Mouse (Mus musculus) hindbrain, embryonic 13.5 days (tissue): ENCODE results near the gene Khdrbs1. TPM values are rescaled to one million over a fixed set of nuclear protein-coding genes. Genes with fewer than 3 reads are reported as not detected.

Source experiments
- ATAC-seq: fragments of 200-750 bp; cut with Nextera tagmentation; 2 replicates; pipeline ENCODE4 v1.8.0; 2017; ENCODE audit warnings: moderate TSS enrichment; ENCODE audit not compliant: low FRiP score
- H3K27ac ChIP-seq: fragments of 300-500 bp; sonication (generic); 2 replicates; pipeline ENCODE4 v1.5.1; 2015; ENCODE audit warnings: inconsistent platforms, mild to moderate bottlenecking, moderate library complexity
- H3K27me3 ChIP-seq: fragments of 300-500 bp; sonication (generic); 2 replicates; pipeline ENCODE4 v1.6.1; 2015; ENCODE audit warnings: mild to moderate bottlenecking, inconsistent platforms
- H3K36me3 ChIP-seq: fragments of 300-500 bp; sonication (generic); 2 replicates; pipeline ENCODE4 v1.6.1; 2015; ENCODE audit warnings: mild to moderate bottlenecking, inconsistent platforms
- H3K4me1 ChIP-seq: fragments of 300-500 bp; sonication (generic); replicated peaks from 2 replicates; pipeline ENCODE4 v1.6.1; 2015; ENCODE audit warnings: inconsistent platforms
- H3K4me2 ChIP-seq: fragments of 300-500 bp; sonication (generic); 2 replicates; pipeline ENCODE4 v1.6.1; 2015; ENCODE audit warnings: inconsistent platforms, mild to moderate bottlenecking, moderate library complexity
- H3K4me3 ChIP-seq: fragments of 300-500 bp; sonication (generic); 2 replicates; pipeline ENCODE4 v1.5.1; 2015; ENCODE audit warnings: mild to moderate bottlenecking, inconsistent platforms
- H3K9ac ChIP-seq: fragments of 300-500 bp; sonication (generic); 2 replicates; pipeline ENCODE4 v1.6.1; 2015; ENCODE audit warnings: mild to moderate bottlenecking, inconsistent platforms
- H3K9me3 ChIP-seq: fragments of 300-500 bp; sonication (generic); 2 replicates; pipeline ENCODE4 v1.6.1; 2016; ENCODE audit warnings: inconsistent platforms
- WGBS: fragments of 180-500 bp; shearing (Covaris S2); methylation state at CpG from one replicate; pipeline ENCODE4 v1.1.7; 2015; 5-methylcytosine and 5-hydroxymethylcytosine counted together
- polyA plus RNA-seq: library from polyadenylated mRNA; unstranded; fragments of >200 nt; fragmentation: Nextera tagmentation; extraction: Ambion mirVana; gene quantifications from 2 replicates; pipeline ENCODE4 v1.2.1, GENCODE M21; 2015

Khdrbs1 gene
- polyA plus RNA-seq, result 157 TPM in 2 replicates

DNA sequence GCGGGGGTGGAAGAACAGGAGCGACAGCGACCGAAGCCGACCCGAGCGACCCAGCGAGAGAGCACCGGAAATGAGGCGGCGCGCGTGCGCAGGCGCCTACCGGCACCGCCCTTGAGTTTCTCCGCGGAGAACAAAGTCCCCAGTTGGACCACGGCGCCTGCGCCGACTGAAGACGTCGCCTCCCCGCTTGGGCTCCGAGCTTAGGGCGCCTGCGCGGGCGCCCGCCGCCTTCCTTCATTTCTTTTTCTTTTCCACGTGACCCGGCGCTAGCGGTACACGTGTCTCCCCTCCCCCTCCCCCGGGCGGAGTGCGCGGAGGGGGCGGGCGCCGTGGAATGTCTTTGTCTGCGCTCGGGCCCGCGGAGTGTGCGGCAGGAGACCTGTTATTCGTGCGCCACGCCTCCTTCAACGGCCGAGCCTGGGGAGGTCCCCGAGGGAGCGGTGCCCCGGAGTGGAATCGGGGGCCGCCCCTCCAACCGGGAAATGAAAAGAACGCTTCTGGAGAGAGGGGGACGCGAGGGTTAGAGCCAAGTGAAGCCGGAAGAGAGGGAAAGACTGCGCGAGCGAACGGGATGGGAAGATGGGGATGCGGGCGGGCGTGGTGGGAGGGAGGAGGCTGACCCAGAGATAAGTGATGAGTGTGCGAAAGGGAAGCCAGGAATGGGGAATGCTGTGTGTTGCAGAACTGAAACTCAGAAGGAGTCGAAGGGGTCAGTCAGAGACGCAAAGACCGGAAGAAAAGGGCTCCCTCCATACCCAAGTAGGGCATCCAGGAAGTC is at the start of gene Khdrbs1:
Khdrbs1 (minus strand) TSS at position 72 of the 778 bp plus-strand sequence.
- no peaks in the 10 kb centered on the region for H3K27me3 ChIP-seq
- WGBS, result under 1% methylated on average over 74 of the region's 76 CpGs
- H3K9me3 ChIP-seq, result no peaks in the 10 kb centered on the region
- peak within 1 kb of the TSS; percentile 75 for H3K4me3 ChIP-seq
- H3K27ac ChIP-seq, result peak within 1 kb of the TSS; percentile 100
- peaks cover 33% of the 10 kb centered on the region for H3K4me1 ChIP-seq
- no peaks in the 10 kb centered on the region for H3K36me3 ChIP-seq
- ATAC-seq, result peak; percentile 94
- peak within 1 kb of the TSS; percentile 72 for H3K4me2 ChIP-seq
- H3K9ac ChIP-seq, result peak within 1 kb of the TSS; percentile 97

DNA sequence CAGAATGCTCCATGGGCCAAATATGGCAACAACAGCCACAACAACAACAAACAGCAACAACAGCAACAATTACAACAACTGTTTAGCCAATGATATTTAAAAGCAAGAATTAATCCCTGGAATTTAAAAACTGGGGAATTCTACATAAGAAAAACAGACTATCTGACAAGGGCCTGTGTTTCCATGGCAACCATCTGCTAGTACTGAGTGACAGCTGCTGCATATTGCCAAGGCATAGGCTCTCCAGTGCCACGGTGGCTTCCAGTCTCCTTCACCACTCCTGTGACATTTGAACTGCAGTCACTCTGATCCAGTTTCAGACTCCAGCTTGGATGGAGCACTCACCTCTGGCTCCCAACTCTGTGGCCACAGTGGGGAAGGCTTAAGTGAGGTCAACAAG is 49.3 kb upstream of the Khdrbs1 start:
- Histone ChIP-seq H3K27ac (no peak overlapping the region), H3K4me1 (peaks cover 28% of the 10 kb centered on the region), H3K9me3 (no peaks in the 10 kb centered on the region), H3K36me3 (no peaks in the 10 kb centered on the region), H3K4me2 (no peak overlapping the region), H3K27me3 (peaks cover 7% of the 10 kb centered on the region; the same call in 1 of the 2 replicates), H3K9ac (no peak overlapping the region), H3K4me3 (no peak overlapping the region)
- WGBS, result 9% methylated on average over 1 of the region's 1 CpGs
- ATAC-seq, result no peak

DNA sequence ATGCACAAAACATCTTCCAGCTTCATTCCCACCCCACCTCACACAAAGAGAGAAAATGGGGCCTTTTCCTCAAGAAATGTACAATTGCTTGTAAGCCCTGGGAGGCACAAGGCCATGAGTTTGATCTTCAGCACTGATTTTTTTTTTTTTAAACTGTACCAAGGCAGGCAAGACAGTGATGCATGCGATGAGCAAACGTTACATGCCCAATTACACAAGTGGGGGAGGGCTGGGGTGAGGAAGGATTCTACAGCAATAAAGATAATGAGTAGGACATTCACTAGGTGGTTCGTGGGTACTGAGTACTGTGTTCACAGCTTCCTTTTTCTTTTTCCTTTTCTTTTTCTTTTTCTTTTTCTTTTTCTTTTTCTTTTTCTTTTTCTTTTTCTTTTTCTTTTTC is 48.4 kb upstream of the Khdrbs1 start:
- Histone ChIP-seq H3K4me3 (no peak overlapping the region), H3K4me1 (peaks cover 21% of the 10 kb centered on the region), H3K27me3 (0 out of 2 replicates have a peak, but pooled peaks cover 4% of the 10 kb centered on the region), H3K4me2 (no peak overlapping the region), H3K9me3 (no peaks in the 10 kb centered on the region), H3K27ac (no peak overlapping the region), H3K9ac (no peak overlapping the region), H3K36me3 (no peaks in the 10 kb centered on the region)
- no peak for ATAC-seq
- WGBS, result 61% methylated on average over 3 of the region's 3 CpGs

DNA sequence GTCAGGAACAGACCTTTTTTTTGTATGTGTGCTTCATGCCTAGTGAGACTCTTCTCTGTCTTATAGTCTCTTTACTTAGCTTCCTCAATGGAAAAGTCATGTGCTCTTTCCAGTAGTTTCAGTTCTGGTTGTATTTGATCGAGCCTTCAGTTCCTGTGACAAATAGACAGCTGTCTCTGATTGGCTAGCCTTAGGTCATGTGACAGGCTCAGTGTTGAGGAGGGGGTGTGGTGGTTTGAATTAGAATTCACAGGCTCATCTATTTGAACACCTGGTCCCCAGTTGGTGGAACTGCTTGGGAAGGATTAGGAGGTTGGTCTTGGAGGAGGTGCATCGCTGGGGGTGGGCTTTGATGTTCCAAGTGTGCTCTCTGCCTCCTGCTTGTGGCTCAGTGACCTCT is 47.5 kb upstream of the Khdrbs1 start:
- no peaks in the 10 kb centered on the region for H3K36me3 ChIP-seq
- no peak overlapping the region for H3K4me2 ChIP-seq
- ATAC-seq, result no peak
- H3K4me3 ChIP-seq, result no peak overlapping the region
- 95% methylated on average over 2 of the region's 2 CpGs for WGBS
- peaks cover 12% of the 10 kb centered on the region for H3K4me1 ChIP-seq
- H3K9ac ChIP-seq, result no peak overlapping the region
- H3K27ac ChIP-seq, result no peak overlapping the region
- no peaks in the 10 kb centered on the region for H3K9me3 ChIP-seq
- H3K27me3 ChIP-seq, result no peaks in the 10 kb centered on the region

DNA sequence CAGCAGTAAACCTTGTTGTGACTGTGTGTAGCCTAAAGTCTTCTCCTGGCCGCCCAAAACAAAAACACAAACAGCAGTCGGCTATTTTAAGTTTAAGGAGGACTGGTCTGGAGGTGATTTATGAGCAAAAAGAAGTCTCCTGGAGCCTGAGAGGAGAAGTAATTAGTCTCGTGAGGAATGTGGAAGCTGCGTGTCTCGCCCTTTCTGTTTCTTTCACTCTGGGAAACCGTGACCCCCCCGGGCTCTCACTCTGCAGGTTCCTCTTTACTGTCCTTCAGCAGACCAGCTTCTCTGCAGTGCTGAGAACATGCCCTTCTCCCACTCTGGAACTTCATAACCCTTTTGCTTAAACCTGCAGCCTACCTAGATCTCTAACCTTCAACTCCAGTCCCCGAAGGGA is 46.6 kb upstream of the Khdrbs1 start:
- no peak for ATAC-seq
- Histone ChIP-seq H3K9me3 (no peaks in the 10 kb centered on the region), H3K9ac (no peak overlapping the region), H3K36me3 (no peaks in the 10 kb centered on the region), H3K4me1 (peaks cover 10% of the 10 kb centered on the region), H3K27ac (no peak overlapping the region), H3K27me3 (no peaks in the 10 kb centered on the region), H3K4me3 (no peak overlapping the region), H3K4me2 (no peak overlapping the region)
- WGBS, result 73% methylated on average over 8 of the region's 8 CpGs

DNA sequence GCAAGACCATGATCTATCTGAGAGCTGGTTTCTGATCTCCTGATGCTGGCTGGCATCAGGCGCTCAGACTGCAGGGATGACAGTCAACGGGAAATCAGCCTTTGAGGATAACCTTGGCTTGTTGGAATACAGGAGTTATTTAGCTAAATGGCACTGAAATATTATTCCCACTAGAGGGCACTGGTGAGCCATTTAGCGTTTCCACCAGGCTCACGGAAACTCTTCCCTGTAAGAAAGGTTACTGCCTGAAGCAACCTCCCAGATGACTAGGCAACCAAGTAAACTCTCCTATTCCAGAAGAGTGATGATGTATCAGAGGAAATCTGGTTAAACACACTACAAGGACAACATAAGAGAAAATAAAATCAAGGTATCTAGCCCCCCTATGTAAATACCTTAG is 43.1 kb upstream of the Khdrbs1 start:
- Histone ChIP-seq H3K27ac (no peak overlapping the region), H3K27me3 (no peaks in the 10 kb centered on the region), H3K9me3 (no peaks in the 10 kb centered on the region), H3K4me1 (peaks cover 16% of the 10 kb centered on the region), H3K4me2 (no peak overlapping the region), H3K4me3 (no peak overlapping the region), H3K36me3 (no peaks in the 10 kb centered on the region), H3K9ac (no peak overlapping the region)
- WGBS, result 3% methylated on average over 4 of the region's 4 CpGs
- no peak for ATAC-seq

DNA sequence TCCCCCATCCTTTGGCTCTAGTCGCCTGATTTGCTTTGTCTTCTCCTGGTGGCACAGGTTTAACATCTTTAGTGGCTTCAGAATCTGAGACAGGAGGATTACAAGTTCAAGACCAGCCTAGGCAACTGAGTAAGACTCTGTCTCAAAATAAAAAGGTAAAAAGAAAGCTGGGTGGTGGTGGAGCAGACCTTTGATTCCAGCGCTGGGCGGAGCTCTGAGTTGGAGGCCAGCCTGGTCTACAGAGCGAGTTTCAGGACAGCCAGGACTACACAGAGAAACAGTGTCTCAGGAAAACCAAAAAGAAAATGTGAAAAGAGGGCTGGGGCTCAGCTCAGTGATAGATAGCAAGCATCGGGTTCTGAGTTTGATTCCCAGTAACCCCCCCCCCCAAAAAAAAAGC is 41.4 kb upstream of the Khdrbs1 start:
- H3K9ac ChIP-seq, result no peak overlapping the region
- no peaks in the 10 kb centered on the region for H3K27me3 ChIP-seq
- ATAC-seq, result no peak
- no peaks in the 10 kb centered on the region for H3K36me3 ChIP-seq
- H3K9me3 ChIP-seq, result no peaks in the 10 kb centered on the region
- WGBS, result 87% methylated on average over 5 of the region's 5 CpGs
- H3K4me3 ChIP-seq, result no peak overlapping the region
- H3K4me2 ChIP-seq, result no peak overlapping the region
- no peak overlapping the region for H3K27ac ChIP-seq
- H3K4me1 ChIP-seq, result peaks cover 16% of the 10 kb centered on the region

DNA sequence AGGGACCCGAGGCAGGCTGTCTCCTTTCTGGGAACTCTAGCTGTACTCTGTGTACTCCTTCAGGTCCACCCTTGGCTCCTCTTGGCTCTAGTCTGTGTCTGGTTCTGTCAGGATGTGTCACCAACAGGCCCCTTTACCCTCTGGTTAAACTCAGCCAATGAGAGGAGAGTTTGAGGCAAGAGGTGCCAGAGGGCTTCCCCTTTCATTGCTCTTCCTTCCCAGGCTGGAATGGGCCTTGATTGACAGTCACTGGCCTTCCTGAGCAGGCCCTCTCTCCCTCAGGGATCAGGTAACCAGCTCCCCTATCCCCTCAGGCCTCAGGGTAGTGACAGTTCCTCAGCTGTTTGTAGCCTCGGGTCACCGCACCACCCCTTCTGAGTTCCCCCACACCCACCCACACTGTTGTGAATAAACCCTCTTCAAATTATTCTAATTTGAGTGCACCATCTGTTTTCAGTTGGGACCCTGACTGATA is 40.8 kb upstream of the Khdrbs1 start:
- H3K4me1 ChIP-seq, result peaks cover 16% of the 10 kb centered on the region

DNA sequence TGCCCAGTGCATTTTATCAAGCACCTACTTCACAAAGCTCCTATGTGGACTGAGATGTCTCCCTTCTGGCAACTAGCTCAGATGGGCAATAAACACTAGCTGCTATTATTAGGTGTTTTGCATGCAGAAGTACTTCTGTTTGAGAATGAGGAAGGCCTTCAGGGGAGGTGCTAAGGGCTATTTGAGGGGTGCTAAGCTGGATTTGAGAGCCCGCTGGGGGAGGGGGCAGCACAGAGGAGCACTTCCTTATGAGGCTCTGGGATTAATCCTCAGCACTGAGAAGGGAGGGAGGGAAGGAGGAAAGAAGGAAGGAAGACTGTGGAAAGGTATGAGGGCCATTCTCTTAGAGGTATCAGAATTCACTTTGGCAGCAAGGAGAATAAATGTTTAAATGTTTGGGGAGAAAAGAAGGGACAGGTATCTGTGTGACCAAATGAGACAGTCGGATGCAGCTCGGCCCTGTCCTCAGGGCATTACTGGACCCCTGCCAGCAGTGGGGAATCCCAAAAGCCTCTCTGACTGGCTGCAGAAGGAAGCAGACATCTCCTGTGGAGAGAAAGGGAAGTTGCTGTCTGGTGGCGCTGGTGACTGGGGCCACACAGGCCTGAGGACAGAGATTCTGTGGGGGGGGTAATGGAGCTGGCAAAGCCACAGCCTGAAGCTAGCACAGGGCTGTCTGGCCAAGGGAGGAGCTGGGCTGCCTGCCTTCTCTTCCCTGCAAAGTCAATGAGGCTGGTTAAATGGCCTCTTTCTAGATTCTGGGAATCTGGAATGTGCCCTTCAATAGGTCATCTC is 40.0 kb upstream of the Khdrbs1 start:
- WGBS, result 11% methylated on average over 4 of the region's 4 CpGs
- Histone ChIP-seq H3K27ac (peak overlapping the region; percentile 58), H3K9ac (peak overlapping the region; percentile 26; the same call in 1 of the 2 replicates)

More for the DNA sequence above, 40.8 kb upstream of the Khdrbs1 start:
- 29% methylated on average over 3 of the region's 3 CpGs for WGBS
- no peaks in the 10 kb centered on the region for H3K36me3 ChIP-seq
- peak overlapping the region; percentile 58 for H3K27ac ChIP-seq
- H3K4me3 ChIP-seq, result no peak overlapping the region
- ATAC-seq, result no peak
- no peak overlapping the region for H3K4me2 ChIP-seq
- H3K9me3 ChIP-seq, result no peaks in the 10 kb centered on the region
- no peaks in the 10 kb centered on the region for H3K27me3 ChIP-seq
- H3K9ac ChIP-seq, result no peak overlapping the region

DNA sequence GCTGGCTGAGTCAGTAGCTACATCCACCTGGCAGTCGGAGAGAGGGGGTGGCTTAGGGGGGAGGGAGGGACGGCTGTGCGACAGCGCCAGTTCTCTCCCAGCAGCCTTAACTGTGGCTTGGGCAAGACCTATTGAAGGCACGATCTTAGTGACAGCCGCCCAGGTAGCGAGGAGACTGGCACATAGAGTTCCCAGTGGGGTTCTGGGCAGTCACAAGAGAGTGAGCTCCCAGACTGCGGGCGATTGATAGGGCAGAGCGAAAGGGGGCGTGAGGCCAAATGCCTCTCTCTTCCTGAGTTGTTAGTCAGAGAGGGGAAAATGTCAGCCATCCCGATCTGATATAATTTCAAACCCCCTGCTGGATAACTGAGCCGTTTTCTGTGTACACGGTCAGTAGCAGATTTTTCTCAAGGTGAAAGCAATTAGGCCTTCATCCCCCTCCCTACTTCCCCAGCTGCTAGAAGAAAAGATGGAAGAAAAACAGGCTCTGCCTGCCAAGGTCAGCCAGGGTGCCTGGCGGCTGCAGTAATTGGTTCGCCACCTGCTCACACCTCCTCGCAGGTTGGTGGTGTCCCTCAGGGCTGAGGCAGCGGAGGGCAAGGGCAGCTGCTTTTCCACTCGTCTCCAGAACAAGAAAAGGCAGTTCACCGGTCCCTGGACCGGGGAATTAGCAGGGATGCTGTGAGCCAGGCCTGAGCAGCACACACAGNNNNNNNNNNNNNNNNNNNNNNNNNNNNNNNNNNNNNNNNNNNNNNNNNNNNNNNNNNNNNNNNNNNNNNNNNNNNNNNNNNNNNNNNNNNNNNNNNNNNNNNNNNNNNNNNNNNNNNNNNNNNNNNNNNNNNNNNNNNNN is 29.8 kb upstream of the Khdrbs1 start:
- Histone ChIP-seq H3K4me2 (peak overlapping the region; percentile 44), H3K27ac (peak overlapping the region; percentile 85), H3K4me3 (peak overlapping the region; percentile 10; the same call in 1 of the 2 replicates), H3K27me3 (peaks cover 4% of the 10 kb centered on the region), H3K9me3 (no peaks in the 10 kb centered on the region), H3K9ac (peak overlapping the region; percentile 55), H3K4me1 (peaks cover 27% of the 10 kb centered on the region), H3K36me3 (no peaks in the 10 kb centered on the region)
- ATAC-seq, result peak; percentile 52
- WGBS, result 2% methylated on average over 21 of the region's 21 CpGs

More for the DNA sequence above, 40.0 kb upstream of the Khdrbs1 start:
- Histone ChIP-seq H3K4me2 (no peak overlapping the region), H3K27me3 (no peaks in the 10 kb centered on the region), H3K4me1 (peaks cover 16% of the 10 kb centered on the region), H3K4me3 (no peak overlapping the region), H3K36me3 (no peaks in the 10 kb centered on the region), H3K9me3 (no peaks in the 10 kb centered on the region)
- ATAC-seq, result no peak

DNA sequence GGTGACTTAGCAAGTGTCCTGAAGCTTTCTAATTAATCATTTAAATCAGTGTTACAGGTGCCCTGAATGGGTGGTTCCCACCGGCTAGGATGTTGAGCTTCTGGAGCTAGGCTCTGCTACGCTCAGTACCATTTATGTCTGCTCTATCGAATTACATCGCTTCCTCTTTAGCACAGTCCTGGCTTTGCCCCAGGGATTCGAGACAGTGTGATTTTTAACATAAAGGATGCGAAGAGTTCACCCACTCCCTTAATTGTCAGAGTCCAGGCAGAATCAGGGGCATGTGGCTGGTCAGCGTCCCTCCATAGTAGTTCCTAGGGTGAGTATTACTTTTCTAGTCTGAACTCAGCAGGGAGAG is 29.2 kb upstream of the Khdrbs1 start:
- WGBS, result 14% methylated on average over 7 of the region's 7 CpGs
- no peak; the same call in 1 of the 2 replicates for ATAC-seq

DNA sequence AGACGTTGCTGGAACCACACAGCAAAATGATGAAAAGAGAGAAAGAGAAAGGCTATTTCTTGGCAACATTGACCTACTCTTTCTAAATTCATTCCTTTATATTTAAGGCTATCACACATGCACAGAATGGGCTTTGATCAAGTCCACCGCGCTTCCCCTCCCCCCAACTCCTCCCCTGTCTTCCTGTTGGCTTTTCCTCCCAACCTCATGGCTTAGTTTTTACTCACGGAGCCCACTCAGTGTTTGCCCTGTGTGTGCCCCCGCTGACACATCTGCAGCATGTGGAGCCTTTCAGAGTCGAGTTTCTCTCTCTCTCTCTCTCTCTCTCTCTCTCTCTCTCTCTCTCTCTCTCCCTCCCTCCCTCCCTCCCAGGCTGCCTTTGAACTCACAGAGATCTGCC is 28.5 kb upstream of the Khdrbs1 start:
- Histone ChIP-seq H3K9me3 (no peaks in the 10 kb centered on the region), H3K36me3 (no peaks in the 10 kb centered on the region), H3K4me1 (peaks cover 24% of the 10 kb centered on the region), H3K9ac (no peak overlapping the region), H3K4me2 (no peak overlapping the region), H3K4me3 (no peak overlapping the region), H3K27me3 (peaks cover 4% of the 10 kb centered on the region), H3K27ac (no peak overlapping the region)
- no peak for ATAC-seq
- 66% methylated on average over 6 of the region's 6 CpGs for WGBS

More for the DNA sequence above, 29.2 kb upstream of the Khdrbs1 start:
- Histone ChIP-seq H3K27ac (peak overlapping the region; percentile 85), H3K36me3 (no peaks in the 10 kb centered on the region), H3K4me1 (peaks cover 27% of the 10 kb centered on the region), H3K4me2 (peak overlapping the region; percentile 44), H3K9me3 (no peaks in the 10 kb centered on the region), H3K4me3 (peak overlapping the region; percentile 10; the same call in 1 of the 2 replicates), H3K27me3 (peaks cover 4% of the 10 kb centered on the region), H3K9ac (peak overlapping the region; percentile 55)
